Mouse (Mus musculus) MEL (cell line): ENCODE data around the gene Dagla. TPM values are rescaled to one million over a fixed set of nuclear protein-coding genes. Genes with fewer than 3 reads are reported as not detected.

ENCODE experiments used
- DNase-seq: peaks from one replicate; pipeline ENCODE4 v3.0.0; 2011; ENCODE audit warnings: low read depth, low spot score
- H3K27ac ChIP-seq: 2 replicates; pipeline ENCODE4 v1.5.1; 2012; ENCODE audit warnings: low read depth, mild to moderate bottlenecking, control low read depth, low read length, moderate library complexity; ENCODE audit not compliant: control insufficient read depth
- H3K27me3 ChIP-seq, 2 experiments: fragments of 150-350 bp in 1 of 2; sonication (generic) in 1 of 2; 2 replicates each; pipeline ENCODE4 v1.6.1; 2012; ENCODE audit warnings: low read length in 2 of 2, mild to moderate bottlenecking in 2 of 2, improper control_type of control experiment in 1 of 2, moderate library complexity in 1 of 2; ENCODE audit not compliant: insufficient read depth in 2 of 2, control insufficient read depth in 1 of 2
- H3K36me3 ChIP-seq, 2 experiments: 2 replicates each; pipeline ENCODE4 v1.6.1; 2012 to 2014; ENCODE audit warnings: low read length in 2 of 2, improper control_type of control experiment in 1 of 2, inconsistent platforms in 1 of 2, mild to moderate bottlenecking in 1 of 2; ENCODE audit not compliant: insufficient read depth in 2 of 2, control insufficient read depth in 1 of 2
- H3K4me1 ChIP-seq, 2 experiments: fragments of 150-350 bp in 1 of 2; sonication (generic) in 1 of 2; 2 replicates each; pipeline ENCODE4 v1.6.1; 2012; ENCODE audit warnings: low read length in 2 of 2, improper control_type of control experiment in 1 of 2, mild to moderate bottlenecking in 1 of 2; ENCODE audit not compliant: insufficient read depth in 2 of 2, control insufficient read depth in 1 of 2
- H3K4me3 ChIP-seq, 2 experiments: fragments of 150-350 bp in 1 of 2; sonication (generic) in 1 of 2; 2 replicates each; pipeline ENCODE4 v1.5.1; 2012; ENCODE audit warnings: low read depth in 2 of 2, low read length in 2 of 2, mild to moderate bottlenecking in 2 of 2, moderate library complexity in 2 of 2, control low read depth in 1 of 2, improper control_type of control experiment in 1 of 2; ENCODE audit not compliant: control insufficient read depth in 1 of 2, insufficient read depth in 1 of 2
- H3K79me2 ChIP-seq: 2 replicates; pipeline ENCODE4 v1.6.1; 2012; ENCODE audit warnings: mild to moderate bottlenecking, low read length, moderate library complexity; ENCODE audit not compliant: control insufficient read depth, poor library complexity, insufficient read depth
- H3K9ac ChIP-seq: 2 replicates; pipeline ENCODE4 v1.6.1; 2012; ENCODE audit warnings: low read depth, mild to moderate bottlenecking, control low read depth, low read length, moderate library complexity; ENCODE audit not compliant: control insufficient read depth, poor library complexity, severe bottlenecking
- H3K9me3 ChIP-seq: fragments of 150-350 bp; sonication (generic); replicated peaks from 2 replicates; pipeline ENCODE4 v1.6.1; 2012; ENCODE audit warnings: mild to moderate bottlenecking, low read length, improper control_type of control experiment, moderate library complexity; ENCODE audit not compliant: insufficient read depth
- CHD1 ChIP-seq: IDR thresholded peaks from 2 replicates; pipeline ENCODE4 v1.6.1; 2012; ENCODE audit warnings: low read depth, mild to moderate bottlenecking, inconsistent platforms, low read length, improper control_type of control experiment
- CHD2 ChIP-seq: IDR thresholded peaks from 2 replicates; pipeline ENCODE4 v1.6.1; 2011; ENCODE audit warnings: low read length, improper control_type of control experiment
- CTCF ChIP-seq, 3 experiments: IDR thresholded peaks in 2 of 3; conservative IDR thresholded peaks in 1 of 3; 2 replicates each; pipeline ENCODE4 v1.5.1; 2011 to 2012; ENCODE audit warnings: low read length in 3 of 3, low read depth in 2 of 3, mild to moderate bottlenecking in 2 of 3, improper control_type of control experiment in 1 of 3, inconsistent platforms in 1 of 3, mixed read lengths in 1 of 3, moderate library complexity in 1 of 3; ENCODE audit not compliant: control insufficient read depth in 1 of 3, insufficient read depth in 1 of 3, poor library complexity in 1 of 3, severe bottlenecking in 1 of 3
- ELF1 ChIP-seq: IDR thresholded peaks from 2 replicates; pipeline ENCODE4 v1.6.1; 2014; ENCODE audit warnings: low read depth, mild to moderate bottlenecking, inconsistent platforms, low read length, improper control_type of control experiment, moderate library complexity
- EP300 ChIP-seq, 2 experiments: IDR thresholded peaks; 2 replicates each; pipeline ENCODE4 v1.6.1; 2011; ENCODE audit warnings: improper control_type of control experiment in 2 of 2, low read length in 2 of 2, low read depth in 1 of 2, mild to moderate bottlenecking in 1 of 2
- GATA1 ChIP-seq: IDR thresholded peaks from 2 replicates; pipeline ENCODE4 v1.6.1; 2011; ENCODE audit warnings: low read depth, low read length, improper control_type of control experiment
- JUND ChIP-seq: IDR thresholded peaks from 2 replicates; pipeline ENCODE4 v1.6.1; 2011; ENCODE audit warnings: low read depth, mild to moderate bottlenecking, improper control_type of control experiment, low read length
- MAZ ChIP-seq: IDR thresholded peaks from 2 replicates; pipeline ENCODE4 v1.6.1; 2012; ENCODE audit warnings: low read depth, mild to moderate bottlenecking, inconsistent platforms, low read length, improper control_type of control experiment
- MEF2A ChIP-seq: IDR thresholded peaks from 2 replicates; pipeline ENCODE4 v1.6.1; 2014; ENCODE audit warnings: low read depth, mild to moderate bottlenecking, inconsistent platforms, low read length, improper control_type of control experiment; ENCODE audit not compliant: poor library complexity, insufficient replicate concordance, severe bottlenecking; ENCODE audit errors: extremely low read depth
- MXI1 ChIP-seq: IDR thresholded peaks from 2 replicates; pipeline ENCODE4 v1.6.1; 2011; ENCODE audit warnings: mild to moderate bottlenecking, low read depth, low read length, improper control_type of control experiment
- NRF1 ChIP-seq: IDR thresholded peaks from 2 replicates; pipeline ENCODE4 v1.6.1; 2014; ENCODE audit warnings: low read depth, mild to moderate bottlenecking, inconsistent platforms, low read length, improper control_type of control experiment, moderate library complexity; ENCODE audit not compliant: poor library complexity, insufficient read depth, severe bottlenecking
- POLR2A ChIP-seq, 2 experiments: IDR thresholded peaks; 2 replicates each; pipeline ENCODE4 v1.6.1; 2011 to 2012; ENCODE audit warnings: low read length in 2 of 2, mild to moderate bottlenecking in 2 of 2, control low read depth in 1 of 2, improper control_type of control experiment in 1 of 2, low read depth in 1 of 2, moderate library complexity in 1 of 2; ENCODE audit not compliant: control insufficient read depth in 1 of 2, insufficient read depth in 1 of 2, poor library complexity in 1 of 2
- POLR2AphosphoS2 ChIP-seq: IDR thresholded peaks from 2 replicates; pipeline ENCODE4 v1.6.1; 2011; ENCODE audit warnings: low read length, improper control_type of control experiment
- SIN3A ChIP-seq: IDR thresholded peaks from 2 replicates; pipeline ENCODE4 v1.6.1; 2012; ENCODE audit warnings: low read length, improper control_type of control experiment, inconsistent platforms
- SMC3 ChIP-seq: IDR thresholded peaks from 2 replicates; pipeline ENCODE4 v1.6.1; 2011; ENCODE audit warnings: low read depth, low read length, improper control_type of control experiment
- TCF12 ChIP-seq: IDR thresholded peaks from 2 replicates; pipeline ENCODE4 v1.6.1; 2014; ENCODE audit warnings: low read depth, mild to moderate bottlenecking, inconsistent platforms, low read length, improper control_type of control experiment, moderate library complexity
- UBTF ChIP-seq: IDR thresholded peaks from 2 replicates; pipeline ENCODE4 v1.6.1; 2012; ENCODE audit warnings: low read depth, mild to moderate bottlenecking, inconsistent platforms, low read length, improper control_type of control experiment, moderate library complexity, borderline replicate concordance; ENCODE audit not compliant: insufficient read depth
- USF1 ChIP-seq: IDR thresholded peaks from 2 replicates; pipeline ENCODE4 v1.6.1; 2014; ENCODE audit warnings: low read depth, mild to moderate bottlenecking, inconsistent platforms, low read length, improper control_type of control experiment, moderate library complexity
- ZC3H11A ChIP-seq: IDR thresholded peaks from 2 replicates; pipeline ENCODE4 v1.6.1; 2012; ENCODE audit warnings: low read depth, mild to moderate bottlenecking, inconsistent platforms, low read length, improper control_type of control experiment
- ZNF384 ChIP-seq: IDR thresholded peaks from 2 replicates; pipeline ENCODE4 v1.6.1; 2012; ENCODE audit warnings: low read depth, mild to moderate bottlenecking, inconsistent platforms, low read length, improper control_type of control experiment
- polyA plus RNA-seq, 2 experiments: library from polyadenylated mRNA; stranded (reverse) in 1 of 2; unstranded in 1 of 2; fragments of >175 nt in 1 of 2; fragments of >200 nt in 1 of 2; gene quantifications; 2 replicates each; pipeline versions ENCODE4 v1.2.1 to v1.2.4; 2012; ENCODE audit warnings: low replicate concordance in 2 of 2, low read depth in 1 of 2; ENCODE audit not compliant: insufficient read length in 2 of 2, insufficient read depth in 1 of 2, missing spikeins in 1 of 2
- total RNA-seq: library from RNA; depleted of rRNA; stranded (reverse); fragments of 300-350 nt; gene quantifications from 2 replicates; pipeline ENCODE4 v1.2.3, GENCODE M21; 2012

The Dagla gene
- total and polyA plus RNA-seq, 3 experiments: not detected

GRCm38 (mm10) chr19:10307351-10307750, 2.7 kb upstream of the Dagla start:
- DNase-seq: no peak
- Histone ChIP-seq H3K9ac (no peak overlapping the region), H3K27ac (no peak overlapping the region), H3K4me3 (no peak overlapping the region), H3K9me3 (no peaks in the 10 kb centered on the region), H3K27me3 (no peaks in the 10 kb centered on the region; a peak in 2 of 4 replicates), H3K79me2 (no peaks in the 10 kb centered on the region), H3K36me3 (no peaks in the 10 kb centered on the region), H3K4me1 (no peaks in the 10 kb centered on the region)
- no peak for TF ChIP-seq ZC3H11A
- no peak for TF ChIP-seq JUND
- no peak for TF ChIP-seq ELF1
- TF ChIP-seq ZNF384: no peak
- TF ChIP-seq CHD1: no peak
- TF ChIP-seq USF1: no peak
- no peak for TF ChIP-seq POLR2A (IDR thresholded peaks at IDR 0.05; ENCODE audit: control insufficient read depth in 1 of 2, insufficient read depth in 1 of 2, low read depth in 1 of 2, low read length in 2 of 2, poor library complexity in 1 of 2)
- no peak for TF ChIP-seq TCF12
- TF ChIP-seq MEF2A: no peak
- no peak for TF ChIP-seq MXI1
- TF ChIP-seq GATA1: no peak
- no peak for TF ChIP-seq SMC3
- TF ChIP-seq SIN3A: no peak
- no peak for TF ChIP-seq EP300 (IDR thresholded peaks at IDR 0.05; ENCODE audit: low read depth in 1 of 2, low read length in 2 of 2)
- TF ChIP-seq, all 39 proteins: peak for 0

DNA sequence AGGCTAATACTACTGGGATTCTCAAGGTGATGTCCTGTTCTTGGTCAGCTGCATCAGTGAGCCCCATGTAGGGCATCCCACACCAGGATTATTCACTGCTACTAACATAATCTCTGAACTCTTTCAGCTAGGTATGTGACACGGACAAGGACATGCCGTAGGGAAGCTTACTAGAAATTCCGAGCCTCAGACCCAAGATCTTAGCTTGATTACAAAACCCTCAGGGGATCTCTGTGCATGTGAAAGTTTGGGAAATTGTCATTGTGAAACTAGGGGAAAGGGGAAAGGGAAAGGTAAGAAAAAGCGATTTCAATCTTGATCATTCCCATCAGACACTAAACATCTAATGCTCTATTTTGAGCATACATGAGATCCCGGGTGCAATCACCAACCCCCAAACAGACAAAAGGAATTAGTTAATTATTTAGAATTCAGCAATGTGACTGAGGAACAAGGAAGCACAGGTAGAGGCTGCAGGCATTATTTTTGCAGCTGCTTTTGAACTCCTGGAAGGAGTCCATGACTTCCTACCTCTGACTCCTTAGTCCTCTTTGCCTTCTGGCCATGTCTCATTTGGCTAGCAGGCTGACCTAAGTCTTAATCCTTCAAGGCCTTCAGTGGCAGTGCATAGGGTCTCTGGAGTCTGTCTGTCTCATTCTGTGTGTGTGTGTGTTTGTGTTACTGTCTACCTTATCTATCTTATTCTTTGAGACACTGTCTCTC, 2.0 kb upstream of the Dagla start:
- no peak for TF ChIP-seq UBTF
- TF ChIP-seq POLR2AphosphoS2: no peak
- TF ChIP-seq ZNF384: no peak
- TF ChIP-seq CHD2: no peak
- TF ChIP-seq MAZ: no peak
- no peak for TF ChIP-seq JUND
- no peak for TF ChIP-seq NRF1
- no peak for TF ChIP-seq CTCF (IDR thresholded peaks at IDR 0.05 in 2 of 3, conservative IDR thresholded peaks at IDR 0.05 in 1 of 3; ENCODE audit: control insufficient read depth in 1 of 3, insufficient read depth in 1 of 3, low read depth in 2 of 3, low read length in 3 of 3, poor library complexity in 1 of 3, severe bottlenecking in 1 of 3)
- TF ChIP-seq TCF12: no peak
- DNase-seq: no peak
- H3K4me1 ChIP-seq: no peaks in the 10 kb centered on the region
- H3K36me3 ChIP-seq: no peaks in the 10 kb centered on the region
- no peak overlapping the region for H3K4me3 ChIP-seq
- no peak overlapping the region for H3K27ac ChIP-seq
- no peaks in the 10 kb centered on the region for H3K79me2 ChIP-seq
- no peak overlapping the region for H3K9ac ChIP-seq
- no peaks in the 10 kb centered on the region; a peak in 2 of 4 replicates for H3K27me3 ChIP-seq
- no peaks in the 10 kb centered on the region for H3K9me3 ChIP-seq
